ENCODE assay signal across 8 mouse cellular contexts in genomic region chr15:92231386-92231785, GRCm38 (mm10).
DNase-seq lines count a peak whose midpoint lies in the region; ATAC-seq and TF ChIP-seq lines count a peak whose summit lies in the region.

No protein-coding gene starts in this region.

- no peaks in the 10 kb centered on the region for H3K36me3 ChIP-seq in liver, adult 2 months (ENCODE audit: control insufficient read depth, insufficient read depth, low read length)

- H3K79me2 ChIP-seq in liver, adult 2 months (ENCODE audit: control insufficient read depth, insufficient read depth, low read length), result no peaks in the 10 kb centered on the region

- no peak for TF ChIP-seq POLR2A in liver, adult 2 months (IDR thresholded peaks at IDR 0.05; ENCODE audit: extremely low read depth, insufficient read depth, low read length)
- TF ChIP-seq POLR2A in brain, embryonic 14.5 days (IDR thresholded peaks at IDR 0.05; ENCODE audit: borderline replicate concordance, extremely low read depth, insufficient read depth, insufficient read length, poor library complexity, severe bottlenecking), result no peak

- H3K27me3 ChIP-seq in liver, adult 2 months (ENCODE audit: control insufficient read depth, insufficient read depth, low read length), result no peaks in the 10 kb centered on the region

- H3K9ac ChIP-seq in liver, adult 2 months (ENCODE audit: low read depth, low read length), result no peak overlapping the region

- H3K4me1 ChIP-seq in liver, adult 2 months (ENCODE audit: control insufficient read depth, insufficient read depth, low read length), result no peaks in the 10 kb centered on the region

- H3K4me3 ChIP-seq in liver, adult 2 months (ENCODE audit: insufficient read depth, low read depth, low read length), result no peak overlapping the region

- 17% methylated on average over 7 of the region's 7 CpGs for WGBS in liver, adult 2 months

- peak; percentile 64; the same call in 1 of the 2 replicates for ATAC-seq in megakaryocyte progenitor cell, adult 5-6 weeks (replicated peaks; ENCODE audit: poor library complexity)

- no peak overlapping the region for H3K27ac ChIP-seq in liver, adult 2 months (replicated peaks; ENCODE audit: insufficient read depth, low read depth, low read length)

- peak; percentile 41; the same call in 1 of the 2 replicates for TF ChIP-seq CTCF in liver, adult 2 months (IDR thresholded peaks at IDR 0.05; ENCODE audit: low read depth, low read length)
- TF ChIP-seq CTCF in brain, embryonic 14.5 days (IDR thresholded peaks at IDR 0.05; ENCODE audit: borderline replicate concordance, extremely low read depth, insufficient read depth, insufficient read length), result peak; percentile 78; the same call in 1 of the 2 replicates

- peak; percentile 53 for DNase-seq in cerebellum, adult 9-10 months
- DNase-seq in cerebellum, adult 11-12 months, result no peak
- DNase-seq in liver, adult 2 months (ENCODE audit: extremely low read depth, low read depth, low spot score), result peak; percentile 7
- no peak for DNase-seq in liver
- DNase-seq in brain, embryonic 14.5 days (ENCODE audit: low read depth), result peak; percentile 77
- no peak for DNase-seq in thymus, postnatal 36 days
- no peak for DNase-seq in thymus, postnatal 25 days

Comparison
In these comparisons a context has a peak if more than half of its experiments do, and no peak if none do; other contexts are left out.
1. DNase-seq: peak in cerebellum, adult 9-10 months (single experiment), liver, adult 2 months (single experiment) and brain, embryonic 14.5 days (single experiment); none in cerebellum, adult 11-12 months (single experiment), liver (single experiment), thymus, postnatal 36 days (0 of 2) and thymus, postnatal 25 days (single experiment).